Mouse (Mus musculus) CH12.LX (cell line): ENCODE results near the gene Bad. TPM values are rescaled to one million over a fixed set of nuclear protein-coding genes. Genes with fewer than 3 reads are reported as not detected.
A peak's percentile ranks its signal among the peaks of the same experiment; 100 is the strongest.

Experiments used
- DNase-seq: peaks from one replicate; pipeline ENCODE4 v3.0.0-alpha.2; 2013; ENCODE audit errors: extremely low read depth
- H3K27ac ChIP-seq: 2 replicates; pipeline ENCODE4 v1.5.1; 2012; ENCODE audit warnings: low read depth, mild to moderate bottlenecking, control low read depth, moderate library complexity; ENCODE audit not compliant: insufficient read depth
- H3K27me3 ChIP-seq: replicated peaks from 2 replicates; pipeline ENCODE3; 2012; ENCODE audit warnings: inconsistent platforms
- H3K36me3 ChIP-seq, 2 experiments: replicated peaks in 1 of 2; 2 replicates each; pipeline versions ENCODE3 to v1.6.1; 2012; ENCODE audit warnings: inconsistent platforms in 1 of 2, low read length in 1 of 2, mild to moderate bottlenecking in 1 of 2, mixed read lengths in 1 of 2, moderate library complexity in 1 of 2; ENCODE audit not compliant: control insufficient read depth in 1 of 2, insufficient read depth in 1 of 2
- H3K4me1 ChIP-seq, 2 experiments: 2 replicates each; pipeline ENCODE4 v1.6.1; 2012; ENCODE audit warnings: inconsistent platforms in 1 of 2, moderate library complexity in 1 of 2; ENCODE audit not compliant: insufficient read depth in 2 of 2, control insufficient read depth in 1 of 2
- H3K4me2 ChIP-seq: 2 replicates; pipeline ENCODE4 v1.6.1; 2012; ENCODE audit warnings: low read depth, mild to moderate bottlenecking, control low read depth; ENCODE audit not compliant: poor library complexity, insufficient read depth, severe bottlenecking
- H3K4me3 ChIP-seq, 3 experiments: fragments of 150-350 bp in 1 of 3; sonication (generic) in 1 of 3; replicated peaks in 1 of 3; 2 replicates each; pipeline versions ENCODE3 to v1.5.1; 2011 to 2012; ENCODE audit warnings: low read depth in 2 of 3, low read length in 2 of 3, mild to moderate bottlenecking in 2 of 3, moderate library complexity in 2 of 3, control low read depth in 1 of 3, improper control_type of control experiment in 1 of 3, inconsistent platforms in 1 of 3, mixed read lengths in 1 of 3; ENCODE audit not compliant: poor library complexity in 1 of 3
- H3K79me2 ChIP-seq: replicated peaks from 2 replicates; pipeline ENCODE4 v1.6.1; 2012; ENCODE audit warnings: mild to moderate bottlenecking, moderate library complexity; ENCODE audit not compliant: control insufficient read depth, poor library complexity, insufficient read depth, severe bottlenecking; ENCODE audit errors: extremely low read depth
- H3K9ac ChIP-seq: 2 replicates; pipeline ENCODE4 v1.6.1; 2012; ENCODE audit warnings: low read depth, mild to moderate bottlenecking, control low read depth, moderate library complexity; ENCODE audit not compliant: insufficient read depth
- H3K9me3 ChIP-seq: replicated peaks from 2 replicates; pipeline ENCODE3; 2012; ENCODE audit warnings: low read length, inconsistent platforms, mixed read lengths
- BHLHE40 ChIP-seq: IDR thresholded peaks from 2 replicates; pipeline ENCODE4 v1.6.1; 2011; ENCODE audit warnings: mild to moderate bottlenecking, low read depth, low read length, improper control_type of control experiment
- CHD1 ChIP-seq: IDR thresholded peaks from 2 replicates; pipeline ENCODE4 v1.6.1; 2012; ENCODE audit warnings: low read depth, low read length, improper control_type of control experiment, inconsistent platforms
- CHD2 ChIP-seq: IDR thresholded peaks from 2 replicates; pipeline ENCODE4 v1.6.1; 2011; ENCODE audit warnings: low read length, improper control_type of control experiment
- CTCF ChIP-seq, 2 experiments: IDR thresholded peaks in 1 of 2; conservative IDR thresholded peaks in 1 of 2; 2 replicates each; pipeline ENCODE4 v1.5.1; 2011 to 2012; ENCODE audit warnings: low read depth in 2 of 2, low read length in 2 of 2, improper control_type of control experiment in 1 of 2, inconsistent platforms in 1 of 2, mild to moderate bottlenecking in 1 of 2, moderate library complexity in 1 of 2
- E2F4 ChIP-seq: IDR thresholded peaks from 2 replicates; pipeline ENCODE4 v1.6.1; 2011; ENCODE audit warnings: low read depth, low read length, improper control_type of control experiment; ENCODE audit not compliant: insufficient replicate concordance
- ELF1 ChIP-seq: IDR thresholded peaks from 2 replicates; pipeline ENCODE4 v1.6.1; 2014; ENCODE audit warnings: low read depth, mild to moderate bottlenecking, inconsistent platforms, low read length, improper control_type of control experiment
- EP300 ChIP-seq: IDR thresholded peaks from 2 replicates; pipeline ENCODE4 v1.6.1; 2011; ENCODE audit warnings: low read length, improper control_type of control experiment
- ETS1 ChIP-seq: conservative IDR thresholded peaks from 2 replicates; pipeline ENCODE4 v1.6.1; 2012; ENCODE audit warnings: low read depth, mild to moderate bottlenecking, inconsistent platforms, low read length, improper control_type of control experiment, moderate library complexity
- GABPA ChIP-seq: IDR thresholded peaks from 2 replicates; pipeline ENCODE4 v1.6.1; 2012; ENCODE audit warnings: low read depth, low read length, improper control_type of control experiment, inconsistent platforms; ENCODE audit not compliant: insufficient replicate concordance
- HCFC1 ChIP-seq: IDR thresholded peaks from 2 replicates; pipeline ENCODE4 v1.6.1; 2012; ENCODE audit warnings: low read depth, mild to moderate bottlenecking, inconsistent platforms, low read length, improper control_type of control experiment
- IRF4 ChIP-seq: IDR thresholded peaks from 2 replicates; pipeline ENCODE4 v1.6.1; 2014; ENCODE audit warnings: low read depth, mild to moderate bottlenecking, inconsistent platforms, low read length, improper control_type of control experiment
- JUN ChIP-seq: IDR thresholded peaks from 2 replicates; pipeline ENCODE4 v1.6.1; 2011; ENCODE audit warnings: low read depth, mild to moderate bottlenecking, low read length, improper control_type of control experiment, moderate library complexity; ENCODE audit not compliant: insufficient read depth
- JUND ChIP-seq: conservative IDR thresholded peaks from 2 replicates; pipeline ENCODE4 v1.6.1; 2011; ENCODE audit warnings: low read depth, low read length, improper control_type of control experiment
- KAT2A ChIP-seq: IDR thresholded peaks from 2 replicates; pipeline ENCODE4 v1.6.1; 2012; ENCODE audit warnings: low read length, improper control_type of control experiment, inconsistent platforms; ENCODE audit not compliant: insufficient replicate concordance
- MAFK ChIP-seq: IDR thresholded peaks from 2 replicates; pipeline ENCODE4 v1.6.1; 2011; ENCODE audit warnings: low read length, improper control_type of control experiment; ENCODE audit not compliant: insufficient replicate concordance
- MAX ChIP-seq: IDR thresholded peaks from 2 replicates; pipeline ENCODE4 v1.6.1; 2011; ENCODE audit warnings: low read length, improper control_type of control experiment
- MAZ ChIP-seq: IDR thresholded peaks from 2 replicates; pipeline ENCODE4 v1.6.1; 2012; ENCODE audit warnings: low read depth, mild to moderate bottlenecking, inconsistent platforms, low read length, improper control_type of control experiment, moderate library complexity
- MEF2A ChIP-seq: IDR thresholded peaks from 2 replicates; pipeline ENCODE4 v1.6.1; 2014; ENCODE audit warnings: low read depth, mild to moderate bottlenecking, inconsistent platforms, low read length, improper control_type of control experiment, borderline replicate concordance
- MXI1 ChIP-seq: IDR thresholded peaks from 2 replicates; pipeline ENCODE4 v1.6.1; 2011; ENCODE audit warnings: mild to moderate bottlenecking, low read depth, low read length, improper control_type of control experiment
- MYC ChIP-seq: IDR thresholded peaks from 2 replicates; pipeline ENCODE4 v1.6.1; 2011; ENCODE audit warnings: low read depth, mild to moderate bottlenecking, improper control_type of control experiment, low read length
- NELFE ChIP-seq: IDR thresholded peaks from 2 replicates; pipeline ENCODE4 v1.6.1; 2011; ENCODE audit warnings: low read depth, low read length, improper control_type of control experiment
- NRF1 ChIP-seq: IDR thresholded peaks from 2 replicates; pipeline ENCODE4 v1.6.1; 2014; ENCODE audit warnings: low read depth, mild to moderate bottlenecking, inconsistent platforms, low read length, improper control_type of control experiment, moderate library complexity
- PAX5 ChIP-seq: IDR thresholded peaks from 2 replicates; pipeline ENCODE4 v1.6.1; 2012; ENCODE audit warnings: low read length, inconsistent platforms, mixed read lengths
- POLR2A ChIP-seq: IDR thresholded peaks from 2 replicates; pipeline ENCODE4 v1.6.1; 2011; ENCODE audit warnings: low read depth, mild to moderate bottlenecking, improper control_type of control experiment, low read length
- POLR2AphosphoS2 ChIP-seq: IDR thresholded peaks from 2 replicates; pipeline ENCODE4 v1.6.1; 2011; ENCODE audit warnings: low read depth, low read length, improper control_type of control experiment
- RAD21 ChIP-seq: IDR thresholded peaks from 2 replicates; pipeline ENCODE4 v1.6.1; 2011; ENCODE audit warnings: low read depth, mild to moderate bottlenecking, low read length, improper control_type of control experiment, moderate library complexity
- RCOR1 ChIP-seq: conservative IDR thresholded peaks from 2 replicates; pipeline ENCODE4 v1.6.1; 2012; ENCODE audit warnings: low read depth, mild to moderate bottlenecking, inconsistent platforms, low read length, improper control_type of control experiment
- SIN3A ChIP-seq: IDR thresholded peaks from 2 replicates; pipeline ENCODE4 v1.6.1; 2012; ENCODE audit warnings: low read length, improper control_type of control experiment, inconsistent platforms
- SMC3 ChIP-seq: IDR thresholded peaks from 2 replicates; pipeline ENCODE4 v1.6.1; 2011; ENCODE audit warnings: low read depth, low read length, improper control_type of control experiment
- TBP ChIP-seq: conservative IDR thresholded peaks from 2 replicates; pipeline ENCODE4 v1.6.1; 2011; ENCODE audit warnings: low read depth, low read length, improper control_type of control experiment
- TCF12 ChIP-seq: IDR thresholded peaks from 2 replicates; pipeline ENCODE4 v1.6.1; 2014; ENCODE audit warnings: low read depth, mild to moderate bottlenecking, inconsistent platforms, low read length, improper control_type of control experiment
- UBTF ChIP-seq: IDR thresholded peaks from 2 replicates; pipeline ENCODE4 v1.6.1; 2012; ENCODE audit warnings: low read depth, mild to moderate bottlenecking, inconsistent platforms, low read length, improper control_type of control experiment, moderate library complexity
- USF1 ChIP-seq: IDR thresholded peaks from 2 replicates; pipeline ENCODE4 v1.6.1; 2014; ENCODE audit warnings: low read depth, mild to moderate bottlenecking, inconsistent platforms, low read length, improper control_type of control experiment
- USF2 ChIP-seq: conservative IDR thresholded peaks from 2 replicates; pipeline ENCODE4 v1.6.1; 2011; ENCODE audit warnings: low read depth, low read length, improper control_type of control experiment
- ZC3H11A ChIP-seq: IDR thresholded peaks from 2 replicates; pipeline ENCODE4 v1.6.1; 2012; ENCODE audit warnings: low read depth, mild to moderate bottlenecking, inconsistent platforms, low read length, improper control_type of control experiment
- ZKSCAN1 ChIP-seq: IDR thresholded peaks from 2 replicates; pipeline ENCODE4 v1.6.1; 2012; ENCODE audit warnings: low read depth, inconsistent platforms, low read length, improper control_type of control experiment, borderline replicate concordance
- ZMIZ1 ChIP-seq: IDR thresholded peaks from 2 replicates; pipeline ENCODE4 v1.6.1; 2012; ENCODE audit warnings: low read depth, mild to moderate bottlenecking, inconsistent platforms, low read length, improper control_type of control experiment
- ZNF384 ChIP-seq: IDR thresholded peaks from 2 replicates; pipeline ENCODE4 v1.6.1; 2012; ENCODE audit warnings: low read depth, low read length, improper control_type of control experiment, inconsistent platforms
- dilution Hi-C: fragments of 300-500 bp; cut with MboI; formaldehyde crosslinking; loops from 2 replicates; pipeline ENCODE4 v1.14.3; 2020; ENCODE audit warnings: low sequenced_read_pairs; ENCODE audit not compliant: extremely low pct_unique_long_range_greater_than_20kb, extremely low pct_ligation_motif_present
- in situ Hi-C: fragments of 300-500 bp; cut with MboI; formaldehyde crosslinking; loops from 3 replicates; pipeline ENCODE4 v1.14.3; 2019; ENCODE audit warnings: low sequenced_read_pairs, low pct_ligation_motif_present, low pct_unique_long_range_greater_than_20kb, mixed read lengths
- polyA plus RNA-seq: library from polyadenylated mRNA; unstranded; fragments of >175 nt; gene quantifications from 2 replicates; pipeline ENCODE4 v1.2.1, GENCODE M21; 2012; ENCODE audit warnings: low read depth; ENCODE audit not compliant: insufficient read length
- total RNA-seq, 2 experiments: library from RNA; depleted of rRNA; stranded (reverse); fragments of 300-350 nt in 1 of 2; fragments of >200 nt in 1 of 2; gene quantifications; 2 replicates each; pipeline ENCODE4 v1.2.3; 2012 to 2014

Bad gene
- total and polyA plus RNA-seq, 3 experiments: 27.7 to 38.0 (median 33.3) TPM

- no peaks in the 10 kb centered on the region for H3K27me3 ChIP-seq
- dilution Hi-C loops: no loop called here
- H3K9ac ChIP-seq: peak within 1 kb of the TSS; percentile 78
- peak within 1 kb of the TSS; percentile 65 for H3K27ac ChIP-seq
- peak; percentile 98 for DNase-seq
- peaks cover 15 to 44% of the 10 kb centered on the region in 2 experiments for H3K4me1 ChIP-seq
- peaks cover 27 to 59% of the 10 kb centered on the region in 2 experiments for H3K36me3 ChIP-seq
- peaks cover 26% of the 10 kb centered on the region for H3K79me2 ChIP-seq
- no peaks in the 10 kb centered on the region for H3K9me3 ChIP-seq
- H3K4me3 ChIP-seq: peak within 1 kb of the TSS; percentile 73 to 83 (median 79)
- H3K4me2 ChIP-seq: peak within 1 kb of the TSS; percentile 84
- in situ Hi-C loops: no loop called here
- TF ChIP-seq ETS1 (no peak), MXI1 (peak; percentile 88), TBP (peak; percentile 96), E2F4 (0 out of 2 replicates have a peak, but pooled peaks have one; percentile 26), RAD21 (no peak), MYC (peak; percentile 75; the same call in 1 of the 2 replicates), GABPA (no peak), UBTF (no peak), MAZ (0 out of 2 replicates have a peak, but pooled peaks have one; percentile 72), HCFC1 (peak; percentile 73), POLR2AphosphoS2 (peak; percentile 96), ZC3H11A (no peak), ZMIZ1 (peak; percentile 97), SIN3A (peak; percentile 95), NELFE (peak; percentile 98), PAX5 (no peak), TCF12 (peak; percentile 90), MAFK (no peak), ZNF384 (no peak), EP300 (no peak), JUND (no peak), BHLHE40 (peak; percentile 44), USF2 (no peak), USF1 (no peak), NRF1 (peak; percentile 93), MAX (peak; percentile 15; the same call in 1 of the 2 replicates), POLR2A (peak; percentile 100), KAT2A (0 out of 2 replicates have a peak, but pooled peaks have one; percentile 59), SMC3 (no peak), CHD2 (peak; percentile 59; the same call in 1 of the 2 replicates), ELF1 (peak; percentile 94), RCOR1 (no peak), MEF2A (no peak), CHD1 (no peak), CTCF (conservative IDR thresholded peaks at IDR 0.05 in 1 of 2, IDR thresholded peaks at IDR 0.05 in 1 of 2; ENCODE audit: low read depth in 2 of 2, low read length in 2 of 2) (no peak), IRF4 (no peak), JUN (no peak), ZKSCAN1 (no peak)
- TF ChIP-seq, all 38 proteins: peak for 18
These were observed 38.9 kb downstream of the Bad start, which contains the start of gene Fkbp2 for GRCm38 (mm10) chr19:6980381-6981093. TSS of gene Fkbp2 (minus strand) at chr19:6980501.
